Mouse (Mus musculus): ENCODE data around the gene Etv1.

DNA sequence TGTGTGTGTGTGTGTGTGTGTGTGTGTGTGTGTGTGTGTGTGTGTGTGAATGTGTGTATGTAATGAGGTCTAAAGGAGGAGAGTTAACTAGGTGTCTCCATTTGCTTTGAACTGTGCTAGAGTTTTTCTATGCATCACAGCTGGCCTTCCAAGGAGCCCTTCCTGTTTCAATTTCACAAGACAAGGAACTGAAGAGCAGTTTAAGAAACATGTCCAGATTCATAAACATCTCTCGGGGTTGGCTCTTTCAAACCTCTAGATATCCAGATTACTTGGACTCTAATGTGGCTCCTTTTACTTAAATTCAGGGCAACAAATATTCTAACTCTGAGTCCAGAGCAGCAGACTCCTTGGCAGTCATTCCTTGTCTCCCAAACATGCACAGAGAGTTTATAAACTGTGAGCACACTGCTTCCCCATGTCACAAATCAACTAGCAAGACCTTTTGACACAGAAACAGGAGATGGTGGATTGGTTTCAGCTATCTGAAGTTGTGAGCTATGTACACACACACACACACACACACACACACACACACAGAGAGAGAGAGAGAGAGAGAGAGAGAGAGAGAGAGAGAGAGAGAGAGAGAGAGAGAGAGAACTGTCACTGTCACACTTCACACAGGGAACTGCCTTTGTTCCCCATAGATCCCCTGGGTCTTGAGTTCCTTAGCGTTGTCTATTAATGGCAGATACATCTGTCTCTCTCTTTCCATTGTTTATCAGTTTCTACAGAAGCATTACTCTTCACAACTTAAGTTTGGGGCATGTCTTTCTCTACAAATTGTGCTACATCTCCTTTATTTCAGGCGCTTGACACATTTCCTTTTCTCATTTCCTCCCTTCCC lies 85.0 kb downstream of the Etv1 start:
- TF ChIP-seq EP300 (IDR thresholded peaks at IDR 0.05; ENCODE audit: low read depth) (no peak), CTCF (IDR thresholded peaks at IDR 0.05; ENCODE audit: low read depth) (no peak)
